In the genomic region with DNA sequence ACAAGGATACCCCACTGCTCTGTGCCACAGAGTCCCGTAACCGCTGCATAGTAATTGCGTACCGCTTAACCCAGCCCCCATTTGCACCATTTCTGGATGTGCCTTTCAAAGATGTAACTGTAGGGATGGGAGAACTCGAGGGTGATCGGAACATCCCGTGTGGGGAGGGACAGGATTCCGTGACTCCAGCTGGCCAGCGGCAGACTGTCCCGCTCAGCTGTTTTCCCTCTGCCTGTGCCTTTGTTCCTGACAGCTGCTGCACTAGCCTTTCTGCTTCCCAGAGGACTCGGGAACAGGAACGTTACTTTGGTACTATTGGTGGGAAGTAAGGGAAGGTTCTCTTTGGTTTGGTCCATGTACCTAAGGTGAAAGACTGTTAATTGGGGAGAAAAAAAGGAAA, we compare ENCODE assay signal across 1 mouse cellular context.
TF ChIP-seq lines count a peak whose summit lies in the region.

No protein-coding gene starts in this region.

TF ChIP-seq in myocyte, 11 proteins besides CTCF, POLR2A, EP300 and RAD21 (continued from another document):
- TF ChIP-seq TCF3 (IDR thresholded peaks at IDR 0.05; ENCODE audit: insufficient read length, low read depth), result no peak
